Mouse (Mus musculus) kidney, adult 2 months (tissue): ENCODE results near the gene Gm13289. TPM values are rescaled to one million over a fixed set of nuclear protein-coding genes. Genes with fewer than 3 reads are reported as not detected.
"Not testable (repeated sequence)": the region's sequence is repeated elsewhere in the genome, so short reads cannot be mapped to it uniquely, and the experiment has no call there.

Experiments
- DNase-seq: peaks from one replicate; pipeline ENCODE4 v3.0.0; 2021
- H3K27ac ChIP-seq: fragments of 200-500 bp; 2 replicates; pipeline ENCODE4 v1.5.1; 2012; ENCODE audit warnings: low read depth, low read length, control low read depth, inconsistent platforms; ENCODE audit not compliant: insufficient read depth
- H3K27me3 ChIP-seq: fragments of 200-500 bp; replicated peaks from 2 replicates; pipeline ENCODE4 v1.6.1; 2012; ENCODE audit warnings: mild to moderate bottlenecking, moderate library complexity, low read length, inconsistent platforms; ENCODE audit not compliant: control insufficient read depth, insufficient read depth
- H3K36me3 ChIP-seq: fragments of 200-500 bp; 2 replicates; pipeline ENCODE4 v1.6.1; 2012; ENCODE audit warnings: mild to moderate bottlenecking, moderate library complexity, low read length, inconsistent platforms; ENCODE audit not compliant: control insufficient read depth, insufficient read depth
- H3K4me1 ChIP-seq: fragments of 200-500 bp; 2 replicates; pipeline ENCODE4 v1.6.1; 2011; ENCODE audit warnings: low read length; ENCODE audit not compliant: control insufficient read depth, insufficient read depth
- H3K4me3 ChIP-seq: fragments of 200-500 bp; 2 replicates; pipeline ENCODE4 v1.5.1; 2011; ENCODE audit warnings: mild to moderate bottlenecking, low read depth, low read length, control low read depth; ENCODE audit not compliant: insufficient read depth
- CTCF ChIP-seq: fragments of 200-500 bp; conservative IDR thresholded peaks from 2 replicates; pipeline ENCODE4 v1.5.1; 2011; ENCODE audit warnings: low read depth, mild to moderate bottlenecking, control low read depth, low read length, moderate library complexity, mixed read lengths; ENCODE audit not compliant: insufficient read depth, insufficient read length
- WGBS: fragments of 180-500 bp; shearing (Covaris S2); methylation state at CpG from one replicate; pipeline ENCODE4 v1.1.7; 2018; 5-methylcytosine and 5-hydroxymethylcytosine counted together
- polyA plus RNA-seq: library from polyadenylated mRNA; depleted of rRNA; stranded (reverse); fragments of >200 nt; gene quantifications from 2 replicates; pipeline ENCODE4 v1.2.3, GENCODE M21; 2012

Gm13289 gene
- polyA plus RNA-seq, 1 experiment, result not detected

GRCm38 (mm10) chr4:88781831-88782230 lies 5.1 kb downstream of the Gm13289 start, which contains the start of gene Ifnz:
Gene Ifnz (plus strand): TSS chr4:88782131.
- not testable (repeated sequence) for DNase-seq, H3K4me1 ChIP-seq, H3K36me3 ChIP-seq, H3K27me3 ChIP-seq
- H3K27ac ChIP-seq, result 0 out of 2 replicates have a peak within 1 kb of the TSS, but pooled peaks have one; percentile 20
- WGBS, result 16% methylated on average over 5 of the region's 7 CpGs
- H3K4me3 ChIP-seq, result 0 out of 2 replicates have a peak within 1 kb of the TSS, but pooled peaks have one; percentile 15

DNA sequence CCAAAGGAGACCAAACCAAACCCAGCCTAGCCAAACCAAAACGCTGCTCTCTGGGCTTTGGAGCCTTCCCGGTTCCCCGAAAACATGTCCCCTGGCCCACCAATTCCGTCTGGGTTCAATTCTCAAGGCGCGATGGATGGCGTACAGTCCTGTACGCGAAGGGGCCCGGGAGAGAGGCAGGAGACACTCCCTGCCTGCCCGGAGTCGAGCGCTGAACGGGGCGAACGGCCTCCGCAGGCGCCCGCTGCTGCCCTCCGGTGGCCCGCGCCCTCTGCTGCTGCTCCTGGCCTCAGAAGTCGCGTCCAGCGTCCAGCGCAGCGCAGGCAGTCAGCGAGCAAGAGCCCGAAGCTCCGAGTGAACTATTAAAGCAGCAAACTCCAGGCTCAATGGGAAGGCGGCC lies 5.6 kb downstream of the Gm13289 start:
- WGBS, result under 1% methylated on average over 15 of the region's 31 CpGs
- peak; percentile 28 for DNase-seq
- not testable (repeated sequence) for H3K36me3 ChIP-seq, H3K4me1 ChIP-seq, H3K27me3 ChIP-seq
- 0 out of 2 replicates have a peak overlapping the region, but pooled peaks have one; percentile 20 for H3K27ac ChIP-seq
- 0 out of 2 replicates have a peak overlapping the region, but pooled peaks have one; percentile 15 for H3K4me3 ChIP-seq

DNA sequence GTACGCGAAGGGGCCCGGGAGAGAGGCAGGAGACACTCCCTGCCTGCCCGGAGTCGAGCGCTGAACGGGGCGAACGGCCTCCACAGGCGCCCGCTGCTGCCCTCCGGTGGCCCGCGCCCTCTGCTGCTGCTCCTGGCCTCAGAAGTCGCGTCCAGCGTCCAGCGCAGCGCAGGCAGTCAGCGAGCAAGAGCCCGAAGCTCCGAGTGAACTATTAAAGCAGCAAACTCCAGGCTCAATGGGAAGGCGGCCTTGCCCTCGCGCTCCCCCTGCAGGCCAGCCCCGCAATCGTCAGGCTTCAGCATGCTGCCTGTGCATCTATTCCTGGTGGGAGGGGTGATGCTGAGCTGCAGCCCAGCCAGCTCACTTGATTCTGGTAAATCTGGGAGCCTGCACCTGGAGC lies 8.7 kb downstream of the Gm13289 start, which contains the start of gene Gm13276:
TSS of gene Gm13276 (plus strand) at position 301 of the 400 bp plus-strand sequence.
- H3K36me3 ChIP-seq, H3K27ac ChIP-seq, H3K4me1 ChIP-seq, DNase-seq, H3K27me3 ChIP-seq, H3K4me3 ChIP-seq: not testable (repeated sequence)
- WGBS, result no CpG with 5 or more reads among the region's 27 CpGs

DNA sequence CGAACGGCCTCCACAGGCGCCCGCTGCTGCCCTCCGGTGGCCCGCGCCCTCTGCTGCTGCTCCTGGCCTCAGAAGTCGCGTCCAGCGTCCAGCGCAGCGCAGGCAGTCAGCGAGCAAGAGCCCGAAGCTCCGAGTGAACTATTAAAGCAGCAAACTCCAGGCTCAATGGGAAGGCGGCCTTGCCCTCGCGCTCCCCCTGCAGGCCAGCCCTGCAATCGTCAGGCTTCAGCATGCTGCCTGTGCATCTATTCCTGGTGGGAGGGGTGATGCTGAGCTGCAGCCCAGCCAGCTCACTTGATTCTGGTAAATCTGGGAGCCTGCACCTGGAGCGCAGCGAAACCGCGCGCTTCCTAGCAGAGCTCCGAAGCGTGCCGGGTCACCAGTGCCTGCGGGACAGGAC lies 11.7 kb downstream of the Gm13289 start, which contains the start of gene Gm13277:
TSS of gene Gm13277 (plus strand) at position 231 of the 400 bp plus-strand sequence.
- peak; percentile 88 for DNase-seq
- H3K4me3 ChIP-seq, H3K27ac ChIP-seq, H3K36me3 ChIP-seq, H3K27me3 ChIP-seq, H3K4me1 ChIP-seq: not testable (repeated sequence)
- 0% methylated on average over 1 of the region's 28 CpGs for WGBS
- TF ChIP-seq CTCF, result 0 out of 2 replicates have a peak, but pooled peaks have one; percentile 27

GRCm38 (mm10) chr4:88791250-88791649 lies 14.5 kb downstream of the Gm13289 start, which contains the start of gene Gm13278:
Gene Gm13278 (plus strand): TSS chr4:88791550.
- DNase-seq, H3K36me3 ChIP-seq, H3K27ac ChIP-seq, H3K4me1 ChIP-seq, H3K4me3 ChIP-seq, H3K27me3 ChIP-seq: not testable (repeated sequence)
- WGBS, result no CpG with 5 or more reads among the region's 28 CpGs

DNA sequence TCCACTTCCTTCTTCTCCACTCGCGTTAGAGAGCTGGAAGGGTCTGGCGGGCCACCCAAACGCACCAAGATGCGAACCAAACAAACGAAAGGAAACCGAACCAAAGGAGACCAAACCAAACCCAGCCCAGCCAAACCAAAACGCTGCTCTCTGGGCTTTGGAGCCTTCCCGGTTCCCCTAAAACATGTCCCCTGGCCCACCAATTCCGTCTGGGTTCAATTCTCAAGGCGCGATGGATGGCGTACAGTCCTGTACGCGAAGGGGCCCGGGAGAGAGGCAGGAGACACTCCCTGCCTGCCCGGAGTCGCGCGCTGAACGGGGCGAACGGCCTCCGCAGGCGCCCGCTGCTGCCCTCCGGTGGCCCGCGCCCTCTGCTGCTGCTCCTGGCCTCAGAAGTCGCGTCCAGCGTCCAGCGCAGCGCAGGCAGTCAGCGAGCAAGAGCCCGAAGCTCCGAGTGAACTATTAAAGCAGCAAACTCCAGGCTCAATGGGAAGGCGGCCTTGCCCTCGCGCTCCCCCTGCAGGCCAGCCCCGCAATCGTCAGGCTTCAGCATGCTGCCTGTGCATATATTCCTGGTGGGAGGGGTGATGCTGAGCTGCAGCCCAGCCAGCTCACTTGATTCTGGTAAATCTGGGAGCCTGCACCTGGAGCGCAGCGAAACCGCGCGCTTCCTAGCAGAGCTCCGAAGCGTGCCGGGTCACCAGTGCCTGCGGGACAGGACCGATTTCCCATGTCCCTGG lies 17.4 kb downstream of the Gm13289 start, which contains the start of gene Gm13275:
TSS of gene Gm13275 (plus strand) at position 552 of the 740 bp plus-strand sequence.
- not testable (repeated sequence) for H3K27ac ChIP-seq, H3K27me3 ChIP-seq, H3K4me1 ChIP-seq, H3K36me3 ChIP-seq, H3K4me3 ChIP-seq
- under 1% methylated on average over 16 of the region's 52 CpGs for WGBS
- DNase-seq, result peak; percentile 51

- not testable (repeated sequence) for H3K4me3 ChIP-seq, H3K4me1 ChIP-seq, H3K27me3 ChIP-seq, DNase-seq, H3K36me3 ChIP-seq, H3K27ac ChIP-seq
- no CpG with 5 or more reads among the region's 28 CpGs for WGBS
Measured at GRCm38 (mm10) chr4:88797097-88797496, 20.4 kb downstream of the Gm13289 start, which contains the start of gene Gm13279. Gene Gm13279 (plus strand): TSS chr4:88797397.

GRCm38 (mm10) chr4:88799365-88799764 lies 22.6 kb downstream of the Gm13289 start, which contains the start of gene Gm13285:
Gene Gm13285 (plus strand): TSS chr4:88799665.
- H3K27ac ChIP-seq, H3K4me3 ChIP-seq, H3K4me1 ChIP-seq, DNase-seq, H3K36me3 ChIP-seq, H3K27me3 ChIP-seq: not testable (repeated sequence)
- WGBS, result 12% methylated on average over 6 of the region's 7 CpGs

DNA sequence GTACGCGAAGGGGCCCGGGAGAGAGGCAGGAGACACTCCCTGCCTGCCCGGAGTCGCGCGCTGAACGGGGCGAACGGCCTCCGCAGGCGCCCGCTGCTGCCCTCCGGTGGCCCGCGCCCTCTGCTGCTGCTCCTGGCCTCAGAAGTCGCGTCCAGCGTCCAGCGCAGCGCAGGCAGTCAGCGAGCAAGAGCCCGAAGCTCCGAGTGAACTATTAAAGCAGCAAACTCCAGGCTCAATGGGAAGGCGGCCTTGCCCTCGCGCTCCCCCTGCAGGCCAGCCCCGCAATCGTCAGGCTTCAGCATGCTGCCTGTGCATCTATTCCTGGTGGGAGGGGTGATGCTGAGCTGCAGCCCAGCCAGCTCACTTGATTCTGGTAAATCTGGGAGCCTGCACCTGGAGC lies 26.2 kb downstream of the Gm13289 start, which contains the start of gene Gm13287:
TSS of gene Gm13287 (plus strand) at position 301 of the 400 bp plus-strand sequence.
- not testable (repeated sequence) for H3K4me3 ChIP-seq, H3K27ac ChIP-seq, DNase-seq, H3K27me3 ChIP-seq, H3K36me3 ChIP-seq, H3K4me1 ChIP-seq
- WGBS, result no CpG with 5 or more reads among the region's 29 CpGs

DNA sequence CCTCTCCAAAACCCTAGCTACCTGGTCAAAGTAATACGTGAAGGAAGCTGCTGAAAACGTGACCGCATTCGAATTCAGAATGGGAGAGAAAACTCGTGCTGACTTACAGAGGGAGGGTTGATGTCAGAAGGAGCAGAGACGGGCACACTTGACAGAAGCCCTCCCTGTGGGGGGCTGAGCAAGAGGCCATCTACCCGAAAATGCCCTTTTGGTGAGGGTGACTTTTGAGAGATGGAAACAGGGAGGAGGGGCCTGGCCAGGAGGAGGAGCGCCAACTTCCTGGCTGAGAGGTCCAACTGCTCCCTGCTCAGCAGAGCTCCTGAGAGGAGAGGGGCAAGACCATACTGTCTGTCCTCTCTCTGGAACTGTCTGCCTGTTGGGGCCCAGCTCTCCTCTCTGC lies 28.5 kb downstream of the Gm13289 start, which contains the start of gene Gm13288:
TSS of gene Gm13288 (plus strand) at position 301 of the 400 bp plus-strand sequence.
- no CpG with 5 or more reads among the region's 8 CpGs for WGBS
- not testable (repeated sequence) for H3K27me3 ChIP-seq, H3K4me3 ChIP-seq, H3K27ac ChIP-seq, H3K4me1 ChIP-seq, H3K36me3 ChIP-seq, DNase-seq

- not testable (repeated sequence) for H3K4me1 ChIP-seq, H3K27ac ChIP-seq, H3K27me3 ChIP-seq, H3K36me3 ChIP-seq, H3K4me3 ChIP-seq
- DNase-seq, result peak; percentile 51
- under 1% methylated on average over 15 of the region's 34 CpGs for WGBS
Measured at GRCm38 (mm10) chr4:88805761-88806160, 29.0 kb downstream of the Gm13289 start.
